Mouse (Mus musculus) bone marrow macrophage, adult 2 months (primary cell): ENCODE measurements around the gene Nkx2-3.

Source experiments
- CTCF ChIP-seq: IDR thresholded peaks from 2 replicates; pipeline ENCODE4 v1.5.1; 2012; ENCODE audit warnings: low read depth, mild to moderate bottlenecking, low read length, moderate library complexity
- POLR2A ChIP-seq: IDR thresholded peaks from 2 replicates; pipeline ENCODE4 v1.6.1; 2012; ENCODE audit warnings: mild to moderate bottlenecking, low read depth, low read length, borderline replicate concordance

DNA sequence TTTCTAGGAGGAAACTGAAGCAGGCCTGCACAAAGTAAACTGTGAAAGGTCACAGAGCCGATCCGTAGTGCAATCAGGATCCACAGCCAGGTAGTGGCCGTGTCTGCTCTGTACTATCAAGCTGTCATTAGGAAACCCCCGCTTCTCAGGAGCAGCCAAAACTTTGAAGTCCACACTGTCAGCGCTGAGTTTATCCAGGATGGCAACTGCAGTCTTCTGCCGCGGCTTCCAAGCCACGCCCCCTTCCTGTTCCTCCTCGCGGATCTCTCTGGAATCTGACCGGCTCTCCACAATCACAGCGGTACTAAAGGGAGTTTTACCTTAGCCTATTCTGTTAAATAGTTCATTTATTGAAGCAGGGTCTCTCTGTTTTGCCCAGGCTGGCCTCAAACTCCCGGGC, 27.3 kb upstream of the Nkx2-3 start:
- TF ChIP-seq CTCF (no peak), POLR2A (no peak)
